Mouse (Mus musculus): ENCODE results near the gene H2-Ob. TPM values are rescaled to one million over a fixed set of nuclear protein-coding genes. Genes with fewer than 3 reads are reported as not detected.

Gene H2-Ob
- total and polyA plus RNA-seq, 3 experiments, result 13.7 to 31.9 (median 19.9) TPM

DNA sequence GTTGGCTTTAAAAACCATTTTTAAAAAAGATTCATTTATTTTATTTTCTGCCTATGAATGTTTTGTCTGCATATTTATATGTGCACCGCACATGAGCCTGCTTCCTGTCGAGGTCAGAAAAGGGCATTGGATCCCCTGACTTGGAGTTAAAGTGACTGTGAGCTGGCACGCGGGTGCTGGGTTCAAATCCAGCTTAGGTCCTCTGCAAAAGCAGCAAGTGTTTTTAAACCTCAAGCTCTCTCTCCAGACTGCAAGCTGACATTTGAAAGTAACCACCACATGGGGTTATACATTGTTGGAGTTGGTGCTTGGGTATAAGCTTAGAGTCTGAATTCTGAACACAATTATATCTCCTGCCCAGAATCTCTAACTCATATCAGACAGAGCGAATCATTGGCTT is 20.7 kb upstream of the H2-Ob start:
- H3K9me3 ChIP-seq (replicated peaks; ENCODE audit: low read length), result no peaks in the 10 kb centered on the region
- no peak overlapping the region for H3K4me3 ChIP-seq (replicated peaks in 1 of 3; ENCODE audit: low read depth in 2 of 3, low read length in 2 of 3, poor library complexity in 1 of 3)
- no peak for DNase-seq (ENCODE audit: extremely low read depth)
- H3K9ac ChIP-seq (ENCODE audit: insufficient read depth, low read depth), result no peak overlapping the region
- no peak overlapping the region for H3K27ac ChIP-seq (ENCODE audit: insufficient read depth, low read depth)
- TF ChIP-seq SIN3A (IDR thresholded peaks at IDR 0.05; ENCODE audit: low read length) (no peak), EP300 (IDR thresholded peaks at IDR 0.05; ENCODE audit: low read length) (no peak), UBTF (IDR thresholded peaks at IDR 0.05; ENCODE audit: low read depth, low read length) (no peak), MXI1 (IDR thresholded peaks at IDR 0.05; ENCODE audit: low read depth, low read length) (no peak), NELFE (IDR thresholded peaks at IDR 0.05; ENCODE audit: low read depth, low read length) (no peak), HCFC1 (IDR thresholded peaks at IDR 0.05; ENCODE audit: low read depth, low read length) (no peak), CHD1 (IDR thresholded peaks at IDR 0.05; ENCODE audit: low read depth, low read length) (no peak), ZKSCAN1 (IDR thresholded peaks at IDR 0.05; ENCODE audit: borderline replicate concordance, low read depth, low read length) (no peak), MYC (IDR thresholded peaks at IDR 0.05; ENCODE audit: low read depth, low read length) (no peak), RCOR1 (conservative IDR thresholded peaks at IDR 0.05; ENCODE audit: low read depth, low read length) (no peak), SMC3 (IDR thresholded peaks at IDR 0.05; ENCODE audit: low read depth, low read length) (no peak), NRF1 (IDR thresholded peaks at IDR 0.05; ENCODE audit: low read depth, low read length) (no peak)
- no peak overlapping the region for H3K4me2 ChIP-seq (ENCODE audit: insufficient read depth, low read depth, poor library complexity, severe bottlenecking)
- peaks cover 0 to 6% of the 10 kb centered on the region in 2 experiments; a peak in 2 of 4 replicates for H3K4me1 ChIP-seq (ENCODE audit: control insufficient read depth in 1 of 2, insufficient read depth in 2 of 2)
- dilution Hi-C loops (cut with MboI; ENCODE audit: extremely low pct_ligation_motif_present, extremely low pct_unique_long_range_greater_than_20kb, low sequenced_read_pairs), result no loop called here
- H3K27me3 ChIP-seq (replicated peaks), result no peaks in the 10 kb centered on the region
- H3K79me2 ChIP-seq (replicated peaks; ENCODE audit: control insufficient read depth, extremely low read depth, insufficient read depth, poor library complexity, severe bottlenecking), result 0 out of 2 replicates have a peak, but pooled peaks cover 3% of the 10 kb centered on the region
- in situ Hi-C loops (cut with MboI; ENCODE audit: low pct_ligation_motif_present, low pct_unique_long_range_greater_than_20kb, low sequenced_read_pairs), result no loop called here
- peaks cover 40 to 58% of the 10 kb centered on the region in 2 experiments for H3K36me3 ChIP-seq (replicated peaks in 1 of 2; ENCODE audit: control insufficient read depth in 1 of 2, insufficient read depth in 1 of 2, low read length in 1 of 2)

DNA sequence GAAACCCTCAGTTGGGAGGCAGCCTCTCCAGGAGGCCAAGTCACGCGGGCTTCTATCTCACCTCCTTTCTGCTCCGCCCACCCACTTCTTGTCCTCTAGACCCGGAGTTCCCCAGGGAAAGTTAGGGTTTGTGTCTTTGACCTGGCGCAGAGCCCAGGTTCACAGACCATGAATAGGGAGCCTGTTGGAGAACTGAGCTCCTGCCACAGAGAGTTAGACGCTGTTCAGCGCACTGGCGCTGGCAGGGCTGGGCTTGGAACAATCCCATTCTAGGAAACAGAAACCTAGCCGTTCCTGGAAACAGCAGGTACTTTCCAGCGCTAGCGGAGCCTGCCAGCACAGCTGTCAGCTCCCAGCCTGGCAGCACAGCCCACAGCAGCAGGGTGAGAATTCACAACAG is 20.0 kb upstream of the H2-Ob start:
- Histone ChIP-seq H3K27ac (ENCODE audit: insufficient read depth, low read depth) (no peak overlapping the region), H3K36me3 (replicated peaks in 1 of 2; ENCODE audit: control insufficient read depth in 1 of 2, insufficient read depth in 1 of 2, low read length in 1 of 2) (peaks cover 36 to 51% of the 10 kb centered on the region in 2 experiments)
- dilution Hi-C loops (cut with MboI; ENCODE audit: extremely low pct_ligation_motif_present, extremely low pct_unique_long_range_greater_than_20kb, low sequenced_read_pairs), result no loop called here

More for the DNA sequence above, 20.0 kb upstream of the H2-Ob start:
- Histone ChIP-seq H3K27me3 (replicated peaks) (no peaks in the 10 kb centered on the region), H3K9ac (ENCODE audit: insufficient read depth, low read depth) (no peak overlapping the region), H3K9me3 (replicated peaks; ENCODE audit: low read length) (no peaks in the 10 kb centered on the region), H3K4me1 (ENCODE audit: control insufficient read depth in 1 of 2, insufficient read depth in 2 of 2) (peaks cover 0 to 6% of the 10 kb centered on the region in 2 experiments; a peak in 2 of 4 replicates), H3K79me2 (replicated peaks; ENCODE audit: control insufficient read depth, extremely low read depth, insufficient read depth, poor library complexity, severe bottlenecking) (0 out of 2 replicates have a peak, but pooled peaks cover 3% of the 10 kb centered on the region), H3K4me3 (replicated peaks in 1 of 3; ENCODE audit: low read depth in 2 of 3, low read length in 2 of 3, poor library complexity in 1 of 3) (no peak overlapping the region), H3K4me2 (ENCODE audit: insufficient read depth, low read depth, poor library complexity, severe bottlenecking) (no peak overlapping the region)
- no peak for DNase-seq (ENCODE audit: extremely low read depth)
- in situ Hi-C loops (cut with MboI; ENCODE audit: low pct_ligation_motif_present, low pct_unique_long_range_greater_than_20kb, low sequenced_read_pairs), result no loop called here
- no peak for TF ChIP-seq NELFE (IDR thresholded peaks at IDR 0.05; ENCODE audit: low read depth, low read length)
- no peak for TF ChIP-seq MAFK (IDR thresholded peaks at IDR 0.05; ENCODE audit: insufficient replicate concordance, low read length)
- TF ChIP-seq GABPA (IDR thresholded peaks at IDR 0.05; ENCODE audit: insufficient replicate concordance, low read depth, low read length), result no peak
- no peak for TF ChIP-seq SIN3A (IDR thresholded peaks at IDR 0.05; ENCODE audit: low read length)
- TF ChIP-seq MYC (IDR thresholded peaks at IDR 0.05; ENCODE audit: low read depth, low read length), result no peak
- TF ChIP-seq TBP (conservative IDR thresholded peaks at IDR 0.05; ENCODE audit: low read depth, low read length), result no peak
- TF ChIP-seq CHD2 (IDR thresholded peaks at IDR 0.05; ENCODE audit: low read length), result no peak
- TF ChIP-seq E2F4 (IDR thresholded peaks at IDR 0.05; ENCODE audit: insufficient replicate concordance, low read depth, low read length), result no peak
- TF ChIP-seq ETS1 (conservative IDR thresholded peaks at IDR 0.05; ENCODE audit: low read depth, low read length), result no peak
- TF ChIP-seq RAD21 (IDR thresholded peaks at IDR 0.05; ENCODE audit: low read depth, low read length), result no peak
- no peak for TF ChIP-seq JUND (conservative IDR thresholded peaks at IDR 0.05; ENCODE audit: low read depth, low read length)
- TF ChIP-seq TCF12 (IDR thresholded peaks at IDR 0.05; ENCODE audit: low read depth, low read length), result no peak

Data from CH12.LX (cell line).